Mouse (Mus musculus) embryonic facial prominence, embryonic 11.5 days (tissue): ENCODE measurements around the gene Trim42. TPM values are rescaled to one million over a fixed set of nuclear protein-coding genes. Genes with fewer than 3 reads are reported as not detected.

Experiments
- ATAC-seq: fragments of 200-750 bp; cut with Nextera tagmentation; replicated peaks from 2 replicates; pipeline ENCODE4 v1.8.0; 2017; ENCODE audit warnings: low read depth; ENCODE audit not compliant: insufficient number of reproducible peaks, low FRiP score, low TSS enrichment
- DNase-seq: peaks from one replicate; pipeline ENCODE4 v3.0.0-alpha.2; 2015; ENCODE audit warnings: low spot score
- H3K27ac ChIP-seq: fragments of 300-500 bp; sonication (generic); replicated peaks from 2 replicates; pipeline ENCODE4 v1.5.1; 2014; ENCODE audit warnings: mild to moderate bottlenecking, low read depth, low read length, control low read depth
- H3K27me3 ChIP-seq: fragments of 300-500 bp; sonication (generic); 2 replicates; pipeline ENCODE4 v1.6.1; 2014; ENCODE audit warnings: mild to moderate bottlenecking, low read length, moderate library complexity, mixed read lengths; ENCODE audit not compliant: control insufficient read depth, insufficient read depth
- H3K36me3 ChIP-seq: fragments of 300-500 bp; sonication (generic); replicated peaks from 2 replicates; pipeline ENCODE4 v1.6.1; 2014; ENCODE audit warnings: low read depth, mild to moderate bottlenecking, low read length, moderate library complexity, mixed read lengths; ENCODE audit not compliant: control insufficient read depth, insufficient read depth
- H3K4me1 ChIP-seq: fragments of 300-500 bp; sonication (generic); 2 replicates; pipeline ENCODE4 v1.6.1; 2014; ENCODE audit warnings: low read length, mixed read lengths; ENCODE audit not compliant: control insufficient read depth, insufficient read depth
- H3K4me2 ChIP-seq: fragments of 300-500 bp; sonication (generic); 2 replicates; pipeline ENCODE4 v1.6.1; 2014; ENCODE audit warnings: low read depth, mild to moderate bottlenecking, control low read depth, low read length, moderate library complexity
- H3K4me3 ChIP-seq: fragments of 300-500 bp; sonication (generic); 2 replicates; pipeline ENCODE4 v1.5.1; 2014; ENCODE audit warnings: low read depth, low read length, control low read depth
- H3K9ac ChIP-seq: fragments of 300-500 bp; sonication (generic); replicated peaks from 2 replicates; pipeline ENCODE4 v1.6.1; 2014; ENCODE audit warnings: mild to moderate bottlenecking, control low read depth, low read length
- H3K9me3 ChIP-seq: fragments of 300-500 bp; sonication (generic); replicated peaks from 2 replicates; pipeline ENCODE4 v1.6.1; 2016; ENCODE audit warnings: mild to moderate bottlenecking, low read length, inconsistent platforms, mixed read lengths; ENCODE audit not compliant: control insufficient read depth
- WGBS: fragments of 180-500 bp; shearing (Covaris S2); extraction: QIAGEN DNeasy Blood & Tissue Kit; methylation state at CpG from one replicate; pipeline ENCODE4 v1.1.7; 2014; 5-methylcytosine and 5-hydroxymethylcytosine counted together
- polyA plus RNA-seq: library from polyadenylated mRNA; unstranded; fragments of >200 nt; fragmentation: Nextera tagmentation; extraction: Ambion mirVana; gene quantifications from 2 replicates; pipeline ENCODE4 v1.2.1, GENCODE M21; 2014

The Trim42 gene
- polyA plus RNA-seq, 1 experiment from 2014 or later = not detected

DNA sequence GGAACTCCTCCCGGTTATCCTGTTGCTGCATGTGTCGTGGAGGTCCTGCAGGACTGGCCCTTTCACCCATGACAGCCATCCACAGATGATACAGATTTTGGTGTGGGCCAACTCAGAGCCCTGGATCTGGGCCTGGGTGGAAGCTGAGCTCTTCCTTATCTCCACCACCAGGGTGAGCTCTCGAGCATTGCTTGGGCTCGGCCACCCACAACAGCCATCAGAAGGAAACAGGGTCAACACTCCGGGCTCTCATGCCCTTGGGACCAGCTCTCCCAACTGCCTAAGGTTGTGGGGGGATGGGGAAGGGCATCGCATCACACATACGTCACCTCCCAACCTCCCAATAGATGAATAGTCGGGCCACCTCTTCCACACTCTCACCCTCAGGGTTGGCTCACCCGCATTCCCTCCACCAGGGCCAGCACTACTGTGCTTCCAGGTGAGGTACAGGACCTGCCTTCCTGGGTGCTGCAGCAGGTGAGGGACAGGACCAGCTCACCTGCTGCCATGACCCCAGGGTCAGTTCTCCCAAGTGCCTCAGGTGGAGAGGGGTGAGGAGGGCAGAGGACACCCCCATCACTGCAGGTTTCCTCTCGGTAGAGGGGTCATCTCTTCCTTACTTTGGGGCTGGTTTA lies 54.2 kb downstream of the Trim42 start:
- no peak overlapping the region for H3K9ac ChIP-seq
- no peak overlapping the region for H3K4me2 ChIP-seq
- H3K27me3 ChIP-seq = no peaks in the 10 kb centered on the region
- DNase-seq (peak; percentile 7), ATAC-seq (peak; percentile 18; the same call in 1 of the 2 replicates)
- WGBS = 73% methylated on average over 10 of the region's 10 CpGs
- H3K4me1 ChIP-seq = no peaks in the 10 kb centered on the region
- H3K36me3 ChIP-seq = no peaks in the 10 kb centered on the region
- no peaks in the 10 kb centered on the region for H3K9me3 ChIP-seq
- H3K27ac ChIP-seq = no peak overlapping the region
- no peak overlapping the region for H3K4me3 ChIP-seq

DNA sequence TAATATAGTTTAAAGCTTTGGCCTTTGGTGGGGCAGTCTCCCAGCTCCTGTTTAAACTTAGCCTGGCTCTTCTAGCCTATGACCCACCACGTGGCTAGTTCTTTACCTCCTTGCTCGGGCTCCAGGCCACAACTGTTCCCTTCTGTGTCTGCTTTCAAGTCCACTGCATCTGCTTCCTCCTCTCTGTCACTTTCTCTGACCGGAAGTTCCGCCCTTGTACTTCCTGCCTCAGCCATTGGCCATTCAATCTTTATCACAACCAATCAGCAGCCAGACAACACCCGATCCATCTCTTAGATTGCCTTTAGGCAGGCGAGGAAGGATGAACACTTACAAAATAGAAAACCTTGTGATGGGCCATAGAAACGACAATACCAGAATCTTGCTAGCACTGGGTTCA lies 58.1 kb downstream of the Trim42 start:
- no peak for ATAC-seq
- H3K9ac ChIP-seq = no peak overlapping the region
- H3K4me2 ChIP-seq = no peak overlapping the region
- DNase-seq = no peak
- no peaks in the 10 kb centered on the region for H3K27me3 ChIP-seq
- no peak overlapping the region for H3K4me3 ChIP-seq
- no peaks in the 10 kb centered on the region for H3K9me3 ChIP-seq
- no peaks in the 10 kb centered on the region for H3K4me1 ChIP-seq
- WGBS = 82% methylated on average over 7 of the region's 7 CpGs
- no peaks in the 10 kb centered on the region for H3K36me3 ChIP-seq
- no peak overlapping the region for H3K27ac ChIP-seq

DNA sequence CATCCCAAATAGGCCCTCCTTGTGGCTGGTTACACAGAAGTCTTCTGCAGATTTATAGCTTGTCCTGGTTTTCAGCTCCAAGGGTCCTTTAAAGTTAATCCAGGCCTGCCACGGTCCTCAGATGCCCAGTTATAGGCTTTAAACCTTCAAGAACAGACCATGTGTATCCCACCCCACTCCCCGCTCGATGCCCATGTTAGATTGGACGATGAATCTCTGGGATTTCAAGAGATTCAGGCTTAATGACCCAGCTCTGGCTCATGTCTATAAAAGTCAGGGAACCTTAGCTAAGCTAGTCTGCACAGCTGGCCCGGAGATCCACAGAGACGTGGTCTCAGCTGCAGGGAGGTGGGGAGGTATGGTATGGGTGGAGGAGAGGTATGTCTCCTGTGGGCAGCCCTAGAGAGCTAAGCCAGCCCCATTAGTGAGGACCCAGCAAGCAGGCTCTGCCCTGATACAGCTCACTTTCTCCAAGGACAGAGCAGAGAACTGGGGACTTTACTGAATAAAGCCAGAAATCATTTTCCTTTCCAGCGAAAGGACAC lies 60.2 kb downstream of the Trim42 start:
- Histone ChIP-seq H3K9me3 (no peaks in the 10 kb centered on the region), H3K27me3 (no peaks in the 10 kb centered on the region), H3K9ac (no peak overlapping the region), H3K4me1 (no peaks in the 10 kb centered on the region), H3K36me3 (no peaks in the 10 kb centered on the region), H3K4me2 (no peak overlapping the region), H3K4me3 (no peak overlapping the region), H3K27ac (no peak overlapping the region)
- no peak for ATAC-seq
- 91% methylated on average over 7 of the region's 7 CpGs for WGBS
- DNase-seq = no peak

DNA sequence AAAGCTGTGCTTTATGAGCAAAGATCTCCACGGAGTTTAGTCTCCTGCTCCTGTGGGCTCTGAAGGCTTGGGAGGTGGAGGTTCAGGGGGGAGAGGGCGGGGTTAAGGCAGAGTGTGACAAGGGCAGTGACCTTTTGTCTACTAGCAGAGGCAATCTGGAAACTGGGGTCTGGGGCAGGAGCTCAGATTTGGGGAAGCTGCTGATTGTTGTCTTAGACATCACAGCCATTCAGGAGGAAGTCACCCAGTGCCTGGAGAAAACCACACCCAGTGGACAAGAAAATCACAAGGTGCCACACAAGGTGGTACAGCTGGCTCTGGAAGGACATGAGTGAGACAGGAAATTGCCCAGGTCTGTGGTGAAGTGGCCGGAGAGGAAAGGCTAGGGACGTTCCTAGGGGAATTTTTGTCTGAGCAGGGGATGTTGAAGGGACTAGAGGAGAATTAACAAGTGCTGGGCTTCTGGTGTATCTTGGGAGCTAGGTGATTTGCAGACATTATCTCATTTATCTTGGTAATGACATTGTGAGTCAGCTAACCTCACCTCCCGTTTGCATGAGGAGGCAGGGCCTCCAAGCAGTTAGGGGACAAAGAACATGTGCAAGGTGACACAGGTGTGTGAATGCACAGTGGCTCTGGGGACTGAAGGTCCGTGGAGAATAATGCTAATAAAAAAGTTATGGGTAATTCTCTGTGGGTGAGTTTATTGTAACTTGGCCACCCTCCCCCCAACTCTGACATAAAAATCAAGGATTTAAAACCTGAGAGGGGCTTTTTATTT lies 61.9 kb downstream of the Trim42 start:
- 50% methylated on average over 6 of the region's 6 CpGs for WGBS
- no peak for ATAC-seq

More for the DNA sequence above, 61.9 kb downstream of the Trim42 start:
- no peaks in the 10 kb centered on the region for H3K9me3 ChIP-seq
- H3K4me3 ChIP-seq = no peak overlapping the region
- DNase-seq = no peak
- H3K9ac ChIP-seq = no peak overlapping the region
- no peaks in the 10 kb centered on the region for H3K27me3 ChIP-seq
- no peaks in the 10 kb centered on the region for H3K4me1 ChIP-seq
- no peaks in the 10 kb centered on the region for H3K36me3 ChIP-seq
- H3K4me2 ChIP-seq = no peak overlapping the region
- H3K27ac ChIP-seq = no peak overlapping the region
